Mouse (Mus musculus) ES-E14 (cell line): ENCODE data around the gene Srrd. TPM values are rescaled to one million over a fixed set of nuclear protein-coding genes. Genes with fewer than 3 reads are reported as not detected.

Source experiments
- DNase-seq: peaks from one replicate; pipeline ENCODE4 v3.0.0-alpha.2; 2013; ENCODE audit warnings: low read depth, low spot score
- H3K27ac ChIP-seq: 2 replicates; pipeline ENCODE4 v1.5.1; 2012; ENCODE audit warnings: low read depth, mild to moderate bottlenecking, low read length, moderate library complexity, mixed read lengths; ENCODE audit not compliant: poor library complexity, insufficient read depth, severe bottlenecking
- H3K36me3 ChIP-seq: 2 replicates; pipeline ENCODE4 v1.6.1; 2012; ENCODE audit warnings: mild to moderate bottlenecking, low read length, moderate library complexity, mixed read lengths; ENCODE audit not compliant: control insufficient read depth, poor library complexity, insufficient read depth, severe bottlenecking
- H3K4me1 ChIP-seq, 2 experiments: fragments of 150-350 bp in 1 of 2; sonication (generic) in 1 of 2; 2 replicates each; pipeline ENCODE4 v1.6.1; 2012; ENCODE audit warnings: low read length in 2 of 2, mild to moderate bottlenecking in 1 of 2, mixed read lengths in 1 of 2; ENCODE audit not compliant: control insufficient read depth in 2 of 2, insufficient read depth in 2 of 2, poor library complexity in 1 of 2
- H3K4me3 ChIP-seq, 2 experiments: fragments of 150-350 bp in 1 of 2; sonication (generic) in 1 of 2; 2 replicates each; pipeline ENCODE4 v1.5.1; 2012; ENCODE audit warnings: low read length in 2 of 2, low read depth in 1 of 2, mild to moderate bottlenecking in 1 of 2, mixed read lengths in 1 of 2; ENCODE audit not compliant: insufficient read depth in 1 of 2, poor library complexity in 1 of 2, severe bottlenecking in 1 of 2
- H3K9ac ChIP-seq: 2 replicates; pipeline ENCODE4 v1.6.1; 2012; ENCODE audit warnings: low read depth, mild to moderate bottlenecking, low read length, mixed read lengths; ENCODE audit not compliant: poor library complexity, insufficient read depth, severe bottlenecking
- H3K9me3 ChIP-seq: fragments of 150-350 bp; sonication (generic); 2 replicates; pipeline ENCODE4 v1.6.1; 2012; ENCODE audit warnings: low read depth, mild to moderate bottlenecking, low read length; ENCODE audit not compliant: control insufficient read depth, insufficient read depth
- CHD2 ChIP-seq: IDR thresholded peaks from 2 replicates; pipeline ENCODE4 v1.6.1; 2014; ENCODE audit warnings: mild to moderate bottlenecking, low read depth, low read length, inconsistent platforms
- HCFC1 ChIP-seq: IDR thresholded peaks from 2 replicates; pipeline ENCODE4 v1.6.1; 2012; ENCODE audit warnings: low read length, inconsistent platforms, borderline replicate concordance; ENCODE audit not compliant: insufficient read depth
- MAFK ChIP-seq: IDR thresholded peaks from 2 replicates; pipeline ENCODE4 v1.6.1; 2014; ENCODE audit warnings: mild to moderate bottlenecking, low read depth, low read length, inconsistent platforms; ENCODE audit not compliant: insufficient read depth
- ZC3H11A ChIP-seq: IDR thresholded peaks from 2 replicates; pipeline ENCODE4 v1.6.1; 2012; ENCODE audit warnings: low read depth, mild to moderate bottlenecking, inconsistent platforms, low read length, borderline replicate concordance
- ZNF384 ChIP-seq: IDR thresholded peaks from 2 replicates; pipeline ENCODE4 v1.6.1; 2012; ENCODE audit warnings: low read depth, low read length, inconsistent platforms
- in situ Hi-C, 2 experiments: fragments of 600-800 bp; cut with MboI; formaldehyde crosslinking; loops; one replicate each; pipeline ENCODE4 v1.15.1; 2025; ENCODE audit warnings: low sequenced_read_pairs in 2 of 2, inconsistent platforms in 1 of 2; ENCODE audit not compliant: unreplicated experiment in 2 of 2
- total RNA-seq: library from RNA; depleted of rRNA; stranded (reverse); fragments of 300-350 nt; gene quantifications from 2 replicates; pipeline ENCODE4 v1.2.3, GENCODE M21; 2012

Srrd gene
- total RNA-seq, 1 experiment: 25.8 TPM

DNA sequence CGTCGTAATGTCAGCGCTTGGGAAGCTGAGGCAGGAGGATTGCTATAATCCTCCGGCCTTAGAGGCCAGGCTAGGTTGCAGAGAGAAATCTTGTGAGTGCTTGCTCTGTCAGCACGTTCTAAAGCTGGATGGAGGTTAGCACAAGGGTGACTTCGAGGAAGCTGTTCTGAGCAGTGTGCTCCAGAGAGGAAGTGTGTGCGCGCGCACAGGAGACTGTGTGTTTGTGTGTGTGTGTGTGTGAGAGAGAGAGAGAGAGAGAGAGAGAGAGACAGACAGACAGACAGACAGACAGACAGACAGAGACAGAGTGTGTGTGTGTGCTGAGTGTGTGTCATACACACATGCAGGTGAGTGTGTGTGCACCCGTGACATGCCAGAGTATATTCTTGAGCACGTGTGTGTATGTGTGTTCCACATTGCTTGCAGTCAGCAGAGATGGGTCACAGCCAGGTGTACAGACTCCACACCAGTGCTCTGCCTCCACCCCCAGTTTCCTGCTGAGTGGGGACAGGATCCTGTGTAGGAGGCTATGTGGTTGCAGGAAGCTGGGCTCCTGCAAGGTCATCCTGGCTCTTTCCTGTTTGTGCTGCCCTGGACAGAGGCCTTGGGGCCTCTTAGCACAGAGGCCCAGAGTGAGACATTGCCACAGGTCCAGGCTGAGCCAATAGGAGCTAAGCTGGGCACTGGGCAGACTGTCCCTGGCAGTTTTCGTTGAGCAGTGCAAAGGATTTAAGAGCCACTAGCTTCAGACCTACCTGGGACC is 44.4 kb downstream of the Srrd start:
- no peak for DNase-seq
- in situ Hi-C loops: no loop called here
- H3K9me3 ChIP-seq: no peaks in the 10 kb centered on the region
- H3K4me1 ChIP-seq: peaks cover 8 to 43% of the 10 kb centered on the region in 2 experiments
- no peak overlapping the region for H3K27ac ChIP-seq
- H3K36me3 ChIP-seq: 0 out of 2 replicates have a peak, but pooled peaks cover 4% of the 10 kb centered on the region
- TF ChIP-seq HCFC1 (no peak), ZC3H11A (no peak), MAFK (no peak), ZNF384 (no peak), CHD2 (no peak)
- H3K4me3 ChIP-seq: no peak overlapping the region
- no peak overlapping the region for H3K9ac ChIP-seq

DNA sequence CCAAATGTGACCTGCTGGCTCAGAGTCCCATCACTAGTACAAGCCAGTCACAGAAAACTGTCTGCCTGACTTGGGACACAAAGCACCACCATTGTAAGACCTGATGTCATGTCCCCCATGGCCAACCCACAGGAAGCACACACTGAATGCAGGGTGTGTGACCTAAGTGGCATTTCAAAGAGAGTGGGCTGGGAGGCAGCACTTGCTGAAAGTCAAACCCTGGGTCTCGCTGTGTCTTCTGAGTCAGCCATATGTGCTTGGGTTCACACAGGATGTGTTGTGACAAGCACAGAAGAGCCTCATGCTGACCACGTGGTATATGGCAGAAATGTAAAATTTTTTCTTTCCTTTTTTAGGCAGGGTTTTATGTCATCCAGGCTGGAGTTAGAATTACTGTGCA is 45.6 kb downstream of the Srrd start:
- TF ChIP-seq ZC3H11A: no peak
- no peak for TF ChIP-seq MAFK
- no peak for TF ChIP-seq HCFC1
- no peak for TF ChIP-seq ZNF384
- TF ChIP-seq CHD2: no peak
- no peak overlapping the region for H3K4me3 ChIP-seq
- 0 out of 2 replicates have a peak, but pooled peaks cover 2% of the 10 kb centered on the region for H3K36me3 ChIP-seq
- peaks cover 8 to 43% of the 10 kb centered on the region in 2 experiments for H3K4me1 ChIP-seq
- no peaks in the 10 kb centered on the region for H3K9me3 ChIP-seq
- no peak for DNase-seq
- in situ Hi-C loops: no loop called here
- H3K9ac ChIP-seq: no peak overlapping the region
- H3K27ac ChIP-seq: no peak overlapping the region

DNA sequence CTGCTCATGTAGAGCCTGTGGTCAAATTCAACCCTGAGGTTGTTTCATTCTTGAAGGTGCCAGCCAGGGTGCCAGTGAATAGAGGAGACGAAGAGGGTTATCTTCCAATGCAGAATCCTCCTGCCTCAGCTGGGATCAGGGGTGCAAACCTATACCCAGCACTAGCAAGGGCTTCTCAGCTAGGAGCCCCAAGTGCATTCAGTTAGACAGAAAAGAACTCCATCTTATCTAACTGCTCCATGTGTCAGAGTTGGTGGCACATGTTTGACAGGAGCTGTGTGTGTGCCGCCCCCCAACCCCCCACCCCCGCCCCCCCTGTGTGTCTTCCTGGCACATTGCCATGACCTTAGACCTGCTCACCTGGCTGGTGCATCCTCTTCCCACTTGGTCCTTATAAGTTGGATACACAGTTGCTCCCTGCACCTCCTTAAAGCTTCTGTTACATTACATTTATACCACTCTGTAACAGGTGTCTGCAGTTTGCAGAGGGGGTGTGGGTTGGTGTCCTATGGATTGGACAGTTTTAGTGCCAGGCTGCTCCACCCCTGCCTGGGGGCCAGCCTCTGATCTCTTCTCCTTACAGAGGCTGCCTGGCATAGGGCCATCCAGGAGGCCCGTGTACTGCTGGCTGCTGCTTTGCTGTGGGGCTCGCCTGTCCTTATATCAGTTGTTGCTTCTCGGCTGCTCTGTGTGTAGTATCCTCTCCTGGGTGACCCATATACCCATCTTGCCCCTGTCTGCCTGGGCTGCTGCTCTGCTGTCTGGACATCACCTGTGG is 46.2 kb downstream of the Srrd start:
- Histone ChIP-seq H3K36me3 (0 out of 2 replicates have a peak, but pooled peaks cover 2% of the 10 kb centered on the region), H3K27ac (no peak overlapping the region), H3K9me3 (no peaks in the 10 kb centered on the region), H3K9ac (no peak overlapping the region), H3K4me3 (no peak overlapping the region), H3K4me1 (peaks cover 8 to 43% of the 10 kb centered on the region in 2 experiments)
- no peak for DNase-seq
- in situ Hi-C loops: no loop called here
- TF ChIP-seq CHD2 (no peak), ZNF384 (no peak), ZC3H11A (no peak), MAFK (no peak), HCFC1 (no peak)

GRCm38 (mm10) chr5:112295564-112295963 is 47.3 kb downstream of the Srrd start:
- no peak for DNase-seq
- H3K4me1 ChIP-seq: peaks cover 8 to 54% of the 10 kb centered on the region in 2 experiments

More at GRCm38 (mm10) chr5:112295564-112295963, 47.3 kb downstream of the Srrd start:
- no peak for TF ChIP-seq HCFC1
- no peak for TF ChIP-seq ZNF384
- no peak for TF ChIP-seq MAFK
- no peak for TF ChIP-seq CHD2
- no peak for TF ChIP-seq ZC3H11A
- in situ Hi-C loops: no loop called here
- Histone ChIP-seq H3K9me3 (no peaks in the 10 kb centered on the region), H3K27ac (no peak overlapping the region), H3K4me3 (no peak overlapping the region), H3K36me3 (0 out of 2 replicates have a peak, but pooled peaks cover 2% of the 10 kb centered on the region), H3K9ac (no peak overlapping the region)
